Comparison of ENCODE assay signal across 8 mouse cellular contexts in genomic region chr2:146044926-146045890, GRCm38 (mm10).
DNase-seq lines count a peak whose midpoint lies in the region; ATAC-seq and TF ChIP-seq lines count a peak whose summit lies in the region.

No protein-coding gene starts in this region.

- no peak for DNase-seq in hindbrain, embryonic 10.5 days (ENCODE audit: low spot score)
- peak; percentile 84 for DNase-seq in cerebellum, adult 9-10 months
- no peak for DNase-seq in heart, postnatal 0 days (ENCODE audit: low spot score)
- DNase-seq in left cerebral cortex, postnatal 14 days (ENCODE audit: low spot score in 2 of 2): peak; percentile 21 to 50
- DNase-seq in right cerebral cortex, postnatal 36 days (ENCODE audit: low spot score in 2 of 2): peak; percentile 10 to 11
- no peak for DNase-seq in embryo, embryonic 11 days

- 33% methylated on average over 24 of the region's 24 CpGs for WGBS in hindbrain, embryonic 13.5 days
- WGBS in hindbrain, embryonic 10.5 days: 58% methylated on average over 24 of the region's 24 CpGs
- WGBS in heart, postnatal 0 days: 39% methylated on average over 24 of the region's 24 CpGs

- H3K27ac ChIP-seq in hindbrain, embryonic 13.5 days: peak overlapping the region; percentile 48
- H3K27ac ChIP-seq in hindbrain, embryonic 10.5 days: no peak overlapping the region
- H3K27ac ChIP-seq in heart, postnatal 0 days (ENCODE audit: low read depth): no peak overlapping the region

- H3K9ac ChIP-seq in hindbrain, embryonic 13.5 days: no peak overlapping the region
- H3K9ac ChIP-seq in heart, postnatal 0 days (replicated peaks; ENCODE audit: low read depth, low read length): no peak overlapping the region

- H3K9me3 ChIP-seq in hindbrain, embryonic 13.5 days: no peaks in the 10 kb centered on the region
- H3K9me3 ChIP-seq in hindbrain, embryonic 10.5 days: no peaks in the 10 kb centered on the region
- no peaks in the 10 kb centered on the region for H3K9me3 ChIP-seq in heart, postnatal 0 days (replicated peaks; ENCODE audit: control insufficient read depth, low read length)

- intact Hi-C loops in left cerebral cortex, postnatal 14 days (cut with DNase I): no loop called here

- no peak for TF ChIP-seq EP300 in heart, postnatal 0 days (IDR thresholded peaks at IDR 0.05; ENCODE audit: low read depth)

- peaks cover 24% of the 10 kb centered on the region for H3K4me1 ChIP-seq in hindbrain, embryonic 13.5 days (replicated peaks)
- H3K4me1 ChIP-seq in hindbrain, embryonic 10.5 days (replicated peaks): peaks cover 18% of the 10 kb centered on the region
- peaks cover 4% of the 10 kb centered on the region; the same call in 1 of the 2 replicates for H3K4me1 ChIP-seq in heart, postnatal 0 days (ENCODE audit: control insufficient read depth, insufficient read depth)

- H3K4me3 ChIP-seq in hindbrain, embryonic 13.5 days: no peak overlapping the region
- H3K4me3 ChIP-seq in hindbrain, embryonic 10.5 days: no peak overlapping the region
- no peak overlapping the region for H3K4me3 ChIP-seq in heart, postnatal 0 days (ENCODE audit: low read depth, low read length)

- no peaks in the 10 kb centered on the region for H3K36me3 ChIP-seq in hindbrain, embryonic 13.5 days
- H3K36me3 ChIP-seq in hindbrain, embryonic 10.5 days: no peaks in the 10 kb centered on the region
- H3K36me3 ChIP-seq in heart, postnatal 0 days (replicated peaks; ENCODE audit: control insufficient read depth, insufficient read depth, low read length): no peaks in the 10 kb centered on the region

- TF ChIP-seq CTCF in heart, postnatal 0 days (IDR thresholded peaks at IDR 0.05; ENCODE audit: low read depth): no peak

- 0 out of 2 replicates have a peak, but pooled peaks cover 8% of the 10 kb centered on the region for H3K27me3 ChIP-seq in hindbrain, embryonic 13.5 days
- no peaks in the 10 kb centered on the region for H3K27me3 ChIP-seq in hindbrain, embryonic 10.5 days (ENCODE audit: insufficient read depth, poor library complexity, severe bottlenecking)
- no peaks in the 10 kb centered on the region for H3K27me3 ChIP-seq in heart, postnatal 0 days (ENCODE audit: control insufficient read depth, insufficient read depth, low read length)

- H3K4me2 ChIP-seq in hindbrain, embryonic 13.5 days: peak overlapping the region; percentile 36; the same call in 1 of the 2 replicates
- peak overlapping the region; percentile 22; the same call in 1 of the 2 replicates for H3K4me2 ChIP-seq in heart, postnatal 0 days (ENCODE audit: low read depth, low read length)

- peak; percentile 88 for ATAC-seq in hindbrain, embryonic 13.5 days (ENCODE audit: low FRiP score)
- ATAC-seq in heart, postnatal 0 days (ENCODE audit: insufficient read depth, low read depth): no peak
- no peak for ATAC-seq in inflammation-experienced regulatory T-cells, adult 6 months

Comparison
In these comparisons a context has a peak if more than half of its experiments do, and no peak if none do; other contexts are left out.
1. DNase-seq: peak in cerebellum, adult 9-10 months (single experiment), left cerebral cortex, postnatal 14 days (2 of 2) and right cerebral cortex, postnatal 36 days (2 of 2); none in hindbrain, embryonic 10.5 days (single experiment), heart, postnatal 0 days (single experiment) and embryo, embryonic 11 days (single experiment).